Mouse (Mus musculus): ENCODE results near the gene Gm20604. TPM values are rescaled to one million over a fixed set of nuclear protein-coding genes. Genes with fewer than 3 reads are reported as not detected.

Gene Gm20604
- polyA plus RNA-seq, 1 experiment from 2014 or later = 48.6 TPM

GRCm38 (mm10) chr12:102763696-102764095 lies 5.2 kb upstream of the Gm20604 start:
- no peaks in the 10 kb centered on the region for H3K9me3 ChIP-seq (replicated peaks)
- no peak overlapping the region for H3K27ac ChIP-seq (replicated peaks)
- H3K27me3 ChIP-seq (replicated peaks) = no peaks in the 10 kb centered on the region
- H3K4me1 ChIP-seq = peaks cover 17% of the 10 kb centered on the region
- H3K4me3 ChIP-seq (replicated peaks) = no peak overlapping the region
- peaks cover 38% of the 10 kb centered on the region for H3K36me3 ChIP-seq
- no peak overlapping the region for H3K9ac ChIP-seq (replicated peaks)
- ATAC-seq (ENCODE audit: low FRiP score) = no peak
- H3K4me2 ChIP-seq = no peak overlapping the region

GRCm38 (mm10) chr12:102761668-102762067 lies 3.2 kb upstream of the Gm20604 start:
- Histone ChIP-seq H3K4me1 (peaks cover 23% of the 10 kb centered on the region), H3K27ac (replicated peaks) (no peak overlapping the region), H3K27me3 (replicated peaks) (no peaks in the 10 kb centered on the region), H3K9me3 (replicated peaks) (no peaks in the 10 kb centered on the region), H3K9ac (replicated peaks) (no peak overlapping the region), H3K4me2 (no peak overlapping the region), H3K36me3 (peaks cover 20% of the 10 kb centered on the region), H3K4me3 (replicated peaks) (no peak overlapping the region)
- WGBS = 91% methylated on average over 3 of the region's 3 CpGs
- ATAC-seq (ENCODE audit: low FRiP score) = no peak

GRCm38 (mm10) chr12:102758936-102759335 lies 464 bp upstream of the Gm20604 start:
- Histone ChIP-seq H3K9me3 (replicated peaks) (no peaks in the 10 kb centered on the region), H3K4me1 (peaks cover 28% of the 10 kb centered on the region), H3K9ac (replicated peaks) (peak overlapping the region; percentile 69), H3K36me3 (peaks cover 4% of the 10 kb centered on the region), H3K4me3 (replicated peaks) (peak overlapping the region; percentile 93), H3K27ac (replicated peaks) (peak overlapping the region; percentile 90; the same call in 1 of the 2 replicates), H3K4me2 (peak overlapping the region; percentile 85), H3K27me3 (replicated peaks) (no peaks in the 10 kb centered on the region)
- WGBS = 2% methylated on average over 5 of the region's 5 CpGs
- no peak for ATAC-seq (ENCODE audit: low FRiP score)

GRCm38 (mm10) chr12:102757689-102758402 lies 626 bp downstream of the Gm20604 start, which contains the start of the genes Gm28051, Gon7 and Ubr7:
Gm28051 (minus strand) TSS chr12:102757765.
Gon7 (minus strand) TSS chr12:102757803.
Ubr7 (plus strand) TSS chr12:102757967.
- Histone ChIP-seq H3K27ac (replicated peaks) (peak within 1 kb of the TSS; percentile 90), H3K4me2 (peak within 1 kb of the TSS; percentile 85), H3K9ac (replicated peaks) (peak within 1 kb of the TSS; percentile 69), H3K36me3 (no peaks in the 10 kb centered on the region), H3K27me3 (replicated peaks) (no peaks in the 10 kb centered on the region), H3K4me1 (peaks cover 28% of the 10 kb centered on the region), H3K9me3 (replicated peaks) (no peaks in the 10 kb centered on the region), H3K4me3 (replicated peaks) (peak within 1 kb of the TSS; percentile 93)
- peak; percentile 97 for ATAC-seq (ENCODE audit: low FRiP score)
- under 1% methylated on average over 72 of the region's 73 CpGs for WGBS

- 1% methylated on average over 46 of the region's 46 CpGs for WGBS
- ATAC-seq (ENCODE audit: low FRiP score) = peak; percentile 87
Observed at GRCm38 (mm10) chr12:102757055-102757688, 1.3 kb downstream of the Gm20604 start.

GRCm38 (mm10) chr12:102756304-102756703 lies 2.2 kb downstream of the Gm20604 start:
- Histone ChIP-seq H3K4me1 (peaks cover 28% of the 10 kb centered on the region), H3K9me3 (replicated peaks) (no peaks in the 10 kb centered on the region), H3K4me2 (peak overlapping the region; percentile 70), H3K36me3 (no peaks in the 10 kb centered on the region), H3K9ac (replicated peaks) (peak overlapping the region; percentile 61; the same call in 1 of the 2 replicates), H3K4me3 (replicated peaks) (peak overlapping the region; percentile 93), H3K27ac (replicated peaks) (no peak overlapping the region), H3K27me3 (replicated peaks) (no peaks in the 10 kb centered on the region)
- no peak for ATAC-seq (ENCODE audit: low FRiP score)
- 83% methylated on average over 7 of the region's 7 CpGs for WGBS

More at GRCm38 (mm10) chr12:102757055-102757688, 1.3 kb downstream of the Gm20604 start:
- H3K4me1 ChIP-seq = peaks cover 28% of the 10 kb centered on the region
- no peaks in the 10 kb centered on the region for H3K9me3 ChIP-seq (replicated peaks)
- H3K4me3 ChIP-seq (replicated peaks) = peak overlapping the region; percentile 93
- no peaks in the 10 kb centered on the region for H3K36me3 ChIP-seq
- peak overlapping the region; percentile 90 for H3K27ac ChIP-seq (replicated peaks)
- no peaks in the 10 kb centered on the region for H3K27me3 ChIP-seq (replicated peaks)
- peak overlapping the region; percentile 61 for H3K9ac ChIP-seq (replicated peaks)
- peak overlapping the region; percentile 70 for H3K4me2 ChIP-seq

GRCm38 (mm10) chr12:102748256-102748655 lies 10.2 kb downstream of the Gm20604 start:
- WGBS = 92% methylated on average over 3 of the region's 3 CpGs
- H3K4me1 ChIP-seq = peaks cover 13% of the 10 kb centered on the region
- H3K4me2 ChIP-seq = no peak overlapping the region
- no peak for ATAC-seq (ENCODE audit: low FRiP score)
- peaks cover 14% of the 10 kb centered on the region; the same call in 1 of the 2 replicates for H3K36me3 ChIP-seq
- no peaks in the 10 kb centered on the region for H3K9me3 ChIP-seq (replicated peaks)
- no peak overlapping the region for H3K9ac ChIP-seq (replicated peaks)
- no peak overlapping the region for H3K27ac ChIP-seq (replicated peaks)
- H3K4me3 ChIP-seq (replicated peaks) = no peak overlapping the region
- H3K27me3 ChIP-seq (replicated peaks) = no peaks in the 10 kb centered on the region

- 59% methylated on average over 6 of the region's 6 CpGs for WGBS
- ATAC-seq (ENCODE audit: low FRiP score) = no peak
- Histone ChIP-seq H3K4me1 (peaks cover 28% of the 10 kb centered on the region), H3K9me3 (replicated peaks) (no peaks in the 10 kb centered on the region), H3K9ac (replicated peaks) (0 out of 2 replicates have a peak overlapping the region, but pooled peaks have one; percentile 91), H3K4me2 (peak overlapping the region; percentile 86), H3K36me3 (peaks cover 14% of the 10 kb centered on the region; the same call in 1 of the 2 replicates), H3K4me3 (replicated peaks) (no peak overlapping the region), H3K27me3 (replicated peaks) (no peaks in the 10 kb centered on the region), H3K27ac (replicated peaks) (no peak overlapping the region)
Observed at GRCm38 (mm10) chr12:102744839-102745238, 13.6 kb downstream of the Gm20604 start.

- WGBS = under 1% methylated on average over 61 of the region's 63 CpGs
- no peaks in the 10 kb centered on the region for H3K9me3 ChIP-seq (replicated peaks)
Observed at GRCm38 (mm10) chr12:102743589-102744574, 14.6 kb downstream of the Gm20604 start, which contains the start of the genes Moap1 and Tmem251. Moap1 (minus strand) TSS chr12:102743661. Tmem251 (plus strand) TSS chr12:102743762.

GRCm38 (mm10) chr12:102743036-102743588 lies 15.4 kb downstream of the Gm20604 start:
- H3K36me3 ChIP-seq = peaks cover 5% of the 10 kb centered on the region; the same call in 1 of the 2 replicates
- H3K4me1 ChIP-seq = peaks cover 28% of the 10 kb centered on the region
- H3K9me3 ChIP-seq (replicated peaks) = no peaks in the 10 kb centered on the region
- ATAC-seq (ENCODE audit: low FRiP score) = peak; percentile 79
- peak overlapping the region; percentile 86 for H3K4me2 ChIP-seq
- H3K27me3 ChIP-seq (replicated peaks) = no peaks in the 10 kb centered on the region
- H3K27ac ChIP-seq (replicated peaks) = peak overlapping the region; percentile 97
- H3K9ac ChIP-seq (replicated peaks) = peak overlapping the region; percentile 91
- under 1% methylated on average over 33 of the region's 33 CpGs for WGBS
- peak overlapping the region; percentile 82 for H3K4me3 ChIP-seq (replicated peaks)

More at GRCm38 (mm10) chr12:102743589-102744574, 14.6 kb downstream of the Gm20604 start, which contains the start of the genes Moap1 and Tmem251:
- Histone ChIP-seq H3K27me3 (replicated peaks) (no peaks in the 10 kb centered on the region), H3K4me1 (peaks cover 28% of the 10 kb centered on the region), H3K27ac (replicated peaks) (peak within 1 kb of the TSS; percentile 97), H3K4me3 (replicated peaks) (peak within 1 kb of the TSS; percentile 82), H3K9ac (replicated peaks) (peak within 1 kb of the TSS; percentile 91), H3K36me3 (peaks cover 11% of the 10 kb centered on the region; the same call in 1 of the 2 replicates), H3K4me2 (peak within 1 kb of the TSS; percentile 86)
- peak; percentile 98 for ATAC-seq (ENCODE audit: low FRiP score)
